ENCODE assay signal across 14 mouse cellular contexts in the genomic region with DNA sequence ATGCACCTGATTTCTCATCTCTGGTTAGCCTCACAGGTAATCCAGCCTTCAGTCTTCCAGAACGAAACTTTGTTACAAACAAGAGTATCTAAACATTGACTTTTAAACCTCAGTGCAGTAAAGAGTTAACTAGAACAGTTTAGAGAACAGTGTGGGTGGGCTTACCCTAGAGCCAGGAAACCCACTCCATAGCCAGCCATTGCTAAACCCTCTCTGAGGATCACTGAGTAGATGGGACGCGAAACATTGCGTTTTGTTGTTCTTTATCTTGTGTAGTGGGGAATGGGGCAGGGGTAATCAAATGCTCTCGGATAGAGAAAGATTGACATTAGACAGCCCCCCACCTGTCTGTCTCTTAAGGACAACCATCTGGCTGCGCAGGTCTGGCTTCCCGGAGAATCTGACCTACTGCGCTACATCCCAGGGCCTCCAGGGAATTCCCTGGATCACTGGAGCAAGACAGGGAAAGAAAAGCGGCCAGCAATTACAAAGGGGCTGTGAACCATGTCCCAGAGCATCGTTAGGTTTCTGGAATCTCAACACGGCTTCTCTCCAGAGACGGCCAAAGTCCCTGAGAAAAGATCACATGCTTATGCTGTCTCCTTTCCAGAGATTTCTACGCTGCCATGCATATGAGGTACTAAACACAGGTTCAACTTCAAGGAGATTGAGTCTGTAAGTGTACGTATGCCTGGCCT.
DNase-seq lines count a peak whose midpoint lies in the region; ATAC-seq and TF ChIP-seq lines count a peak whose summit lies in the region.
"Had no signal": no experiment of that assay in that cellular context is flagged by ENCODE, and none has a peak within 500 bp of the region (broad histone marks: within the 10 kb centered on the region; RNA-seq: fewer than 3 reads in every experiment).

No protein-coding gene starts in this region.

- H3K27me3 ChIP-seq in forebrain, embryonic 10.5 days (ENCODE audit: poor library complexity, severe bottlenecking): no peaks in the 10 kb centered on the region
- H3K27me3 ChIP-seq in forebrain, embryonic 16.5 days (replicated peaks; ENCODE audit: control insufficient read depth, insufficient read depth, low read length): no peaks in the 10 kb centered on the region
- H3K27me3 ChIP-seq in embryonic facial prominence, embryonic 14.5 days (replicated peaks; ENCODE audit: control insufficient read depth, insufficient read depth, low read length): no peaks in the 10 kb centered on the region
- H3K27me3 ChIP-seq: heart, embryonic 13.5 days; neural tube, embryonic 15.5 days had no signal

- no peak for ATAC-seq in forebrain, embryonic 16.5 days
- ATAC-seq in embryonic facial prominence, embryonic 14.5 days (ENCODE audit: low read depth): peak; percentile 24; the same call in 1 of the 2 replicates
- ATAC-seq: intestine, embryonic 16.5 days had no signal

- H3K9ac ChIP-seq in forebrain, embryonic 16.5 days (replicated peaks; ENCODE audit: low read depth, low read length): no peak overlapping the region
- H3K9ac ChIP-seq in ES-E14 (ENCODE audit: insufficient read depth, low read depth, low read length, poor library complexity, severe bottlenecking): no peak overlapping the region
- H3K9ac ChIP-seq in embryonic facial prominence, embryonic 14.5 days (ENCODE audit: low read depth, low read length): no peak overlapping the region
- H3K9ac ChIP-seq: heart, embryonic 13.5 days; neural tube, embryonic 15.5 days had no signal

- H3K27ac ChIP-seq in forebrain, embryonic 10.5 days: 0 out of 2 replicates have a peak overlapping the region, but pooled peaks have one; percentile 48
- H3K27ac ChIP-seq in forebrain, embryonic 16.5 days (ENCODE audit: low read length): no peak overlapping the region
- H3K27ac ChIP-seq in ES-E14 (ENCODE audit: insufficient read depth, low read depth, low read length, poor library complexity, severe bottlenecking): 0 out of 2 replicates have a peak overlapping the region, but pooled peaks have one; percentile 10
- H3K27ac ChIP-seq in embryonic facial prominence, embryonic 14.5 days (replicated peaks; ENCODE audit: low read depth, low read length): no peak overlapping the region
- H3K27ac ChIP-seq: heart, embryonic 13.5 days; neural tube, embryonic 15.5 days; stomach, postnatal 0 days had no signal

- peaks cover 32% of the 10 kb centered on the region for H3K4me1 ChIP-seq in forebrain, embryonic 10.5 days
- H3K4me1 ChIP-seq in forebrain, embryonic 16.5 days (replicated peaks; ENCODE audit: control insufficient read depth, insufficient read depth, low read length): peaks cover 5% of the 10 kb centered on the region
- H3K4me1 ChIP-seq in ES-E14 (ENCODE audit: control insufficient read depth in 2 of 2, insufficient read depth in 2 of 2, low read length in 2 of 2, poor library complexity in 1 of 2): peaks cover 0 to 3% of the 10 kb centered on the region in 2 experiments; a peak in 2 of 4 replicates
- H3K4me1 ChIP-seq in embryonic facial prominence, embryonic 14.5 days (ENCODE audit: control insufficient read depth, insufficient read depth, low read length): peaks cover 22% of the 10 kb centered on the region
- H3K4me1 ChIP-seq: neural tube, embryonic 15.5 days had no signal

- in situ Hi-C loops in ES-E14 (cut with MboI; ENCODE audit: low sequenced_read_pairs in 2 of 2, unreplicated experiment in 2 of 2): no loop called here

- no peak for DNase-seq in forebrain, embryonic 10.5 days (ENCODE audit: extremely low spot score, low spot score)
- no peak for DNase-seq in ES-E14 (ENCODE audit: low read depth, low spot score)
- DNase-seq in embryonic facial prominence, embryonic 14.5 days (ENCODE audit: low spot score): peak; percentile 67
- DNase-seq in kidney, postnatal 10 days: peak; percentile 74
- DNase-seq in layer of hippocampus, postnatal 25 days (ENCODE audit: extremely low spot score in 1 of 2, low spot score in 1 of 2): no peak
- DNase-seq in cerebellum, adult 9-11 months: no peak
- DNase-seq in urinary bladder, postnatal 14 days (ENCODE audit: low spot score): no peak
- DNase-seq: adrenal gland, postnatal 25 days; cerebellum, adult 18-20 months had no signal

- H3K4me2 ChIP-seq in forebrain, embryonic 16.5 days (ENCODE audit: low read length): no peak overlapping the region
- peak overlapping the region; percentile 30 for H3K4me2 ChIP-seq in embryonic facial prominence, embryonic 14.5 days (ENCODE audit: low read depth, low read length)
- H3K4me2 ChIP-seq: heart, embryonic 13.5 days; neural tube, embryonic 15.5 days had no signal

- no peaks in the 10 kb centered on the region for H3K36me3 ChIP-seq in forebrain, embryonic 10.5 days (replicated peaks)
- H3K36me3 ChIP-seq in forebrain, embryonic 16.5 days (ENCODE audit: control insufficient read depth, insufficient read depth): no peaks in the 10 kb centered on the region
- no peaks in the 10 kb centered on the region for H3K36me3 ChIP-seq in ES-E14 (ENCODE audit: control insufficient read depth, insufficient read depth, low read length, poor library complexity, severe bottlenecking)
- H3K36me3 ChIP-seq in embryonic facial prominence, embryonic 14.5 days (ENCODE audit: control insufficient read depth, insufficient read depth, low read length): no peaks in the 10 kb centered on the region
- H3K36me3 ChIP-seq: heart, embryonic 13.5 days; neural tube, embryonic 15.5 days had no signal

- no peak overlapping the region for H3K4me3 ChIP-seq in forebrain, embryonic 10.5 days
- H3K4me3 ChIP-seq in forebrain, embryonic 16.5 days (replicated peaks; ENCODE audit: low read length): no peak overlapping the region
- no peak overlapping the region for H3K4me3 ChIP-seq in ES-E14 (ENCODE audit: insufficient read depth in 1 of 2, low read depth in 1 of 2, low read length in 2 of 2, poor library complexity in 1 of 2, severe bottlenecking in 1 of 2)
- no peak overlapping the region for H3K4me3 ChIP-seq in embryonic facial prominence, embryonic 14.5 days (ENCODE audit: low read depth, low read length)
- H3K4me3 ChIP-seq: heart, embryonic 13.5 days; neural tube, embryonic 15.5 days had no signal

- WGBS in forebrain, embryonic 10.5 days: 48% methylated on average over 14 of the region's 14 CpGs
- WGBS in forebrain, embryonic 16.5 days: 48% methylated on average over 14 of the region's 14 CpGs
- WGBS in embryonic facial prominence, embryonic 14.5 days: 29% methylated on average over 14 of the region's 14 CpGs

- H3K9me3 ChIP-seq in forebrain, embryonic 10.5 days: no peaks in the 10 kb centered on the region
- H3K9me3 ChIP-seq in forebrain, embryonic 16.5 days (ENCODE audit: control insufficient read depth, low read length): no peaks in the 10 kb centered on the region
- no peaks in the 10 kb centered on the region for H3K9me3 ChIP-seq in ES-E14 (ENCODE audit: control insufficient read depth, insufficient read depth, low read depth, low read length)
- no peaks in the 10 kb centered on the region for H3K9me3 ChIP-seq in embryonic facial prominence, embryonic 14.5 days (ENCODE audit: control insufficient read depth, low read length)
- H3K9me3 ChIP-seq: heart, embryonic 13.5 days; neural tube, embryonic 15.5 days had no signal

TF ChIP-seq in ES-E14, 5 proteins besides CTCF, POLR2A, EP300 and RAD21:
- TF ChIP-seq CHD2 (IDR thresholded peaks at IDR 0.05; ENCODE audit: low read depth, low read length) (no peak), ZNF384 (IDR thresholded peaks at IDR 0.05; ENCODE audit: low read depth, low read length) (no peak), ZC3H11A (IDR thresholded peaks at IDR 0.05; ENCODE audit: borderline replicate concordance, low read depth, low read length) (no peak), HCFC1 (IDR thresholded peaks at IDR 0.05; ENCODE audit: borderline replicate concordance, insufficient read depth, low read length) (no peak), MAFK (IDR thresholded peaks at IDR 0.05; ENCODE audit: insufficient read depth, low read depth, low read length) (no peak)

Comparison
In these comparisons a context has a peak if more than half of its experiments do, and no peak if none do; other contexts are left out.
1. H3K27ac ChIP-seq: peak in forebrain, embryonic 10.5 days (single experiment) and ES-E14 (single experiment); none in forebrain, embryonic 16.5 days (single experiment) and embryonic facial prominence, embryonic 14.5 days (single experiment).
2. DNase-seq: peak in embryonic facial prominence, embryonic 14.5 days (single experiment) and kidney, postnatal 10 days (single experiment); none in forebrain, embryonic 10.5 days (single experiment), ES-E14 (single experiment), layer of hippocampus, postnatal 25 days (0 of 2), cerebellum, adult 9-11 months (single experiment) and urinary bladder, postnatal 14 days (single experiment).